ENCODE assay signal across 23 mouse cellular contexts in genomic region chr5:141295240-141295639, GRCm38 (mm10). TPM values are rescaled to one million over a fixed set of nuclear protein-coding genes. Genes with fewer than 3 reads are reported as not detected.
DNase-seq lines count a peak whose midpoint lies in the region; ATAC-seq and TF ChIP-seq lines count a peak whose summit lies in the region.
"Had no signal": no experiment of that assay in that cellular context is flagged by ENCODE, and none has a peak within 500 bp of the region (broad histone marks: within the 10 kb centered on the region; RNA-seq: fewer than 3 reads in every experiment).

No protein-coding gene starts in this region.

- no peaks in the 10 kb centered on the region for H3K36me3 ChIP-seq in intestine, embryonic 16.5 days (ENCODE audit: control insufficient read depth, insufficient read depth, low read length)
- H3K36me3 ChIP-seq in intestine, postnatal 0 days (ENCODE audit: control insufficient read depth, insufficient read depth) = no peaks in the 10 kb centered on the region
- H3K36me3 ChIP-seq in stomach, embryonic 14.5 days (ENCODE audit: control insufficient read depth, insufficient read depth, low read length) = no peaks in the 10 kb centered on the region
- no peaks in the 10 kb centered on the region for H3K36me3 ChIP-seq in stomach, postnatal 0 days (ENCODE audit: control insufficient read depth, insufficient read depth, low read length)
- no peaks in the 10 kb centered on the region for H3K36me3 ChIP-seq in lung, embryonic 16.5 days (ENCODE audit: control insufficient read depth, insufficient read depth, low read length)
- no peaks in the 10 kb centered on the region for H3K36me3 ChIP-seq in stomach, embryonic 16.5 days (ENCODE audit: control insufficient read depth, insufficient read depth, low read length)
- H3K36me3 ChIP-seq in liver, embryonic 12.5 days = no peaks in the 10 kb centered on the region
- H3K36me3 ChIP-seq: embryonic facial prominence, embryonic 12.5 days; heart, embryonic 13.5 days; hindbrain, embryonic 15.5 days; liver, embryonic 13.5 days; neural tube, embryonic 15.5 days had no signal

- no peak overlapping the region for H3K4me2 ChIP-seq in intestine, embryonic 16.5 days (ENCODE audit: low read depth, low read length)
- H3K4me2 ChIP-seq in intestine, postnatal 0 days (replicated peaks; ENCODE audit: low read depth) = no peak overlapping the region
- H3K4me2 ChIP-seq in stomach, embryonic 14.5 days (replicated peaks; ENCODE audit: low read depth, low read length) = no peak overlapping the region
- H3K4me2 ChIP-seq in stomach, postnatal 0 days (replicated peaks; ENCODE audit: low read depth) = no peak overlapping the region
- no peak overlapping the region for H3K4me2 ChIP-seq in lung, embryonic 16.5 days (ENCODE audit: low read depth, low read length)
- H3K4me2 ChIP-seq in stomach, embryonic 16.5 days (ENCODE audit: low read depth, low read length) = 0 out of 2 replicates have a peak overlapping the region, but pooled peaks have one; percentile 21
- no peak overlapping the region for H3K4me2 ChIP-seq in liver, embryonic 12.5 days
- H3K4me2 ChIP-seq: embryonic facial prominence, embryonic 12.5 days; heart, embryonic 13.5 days; hindbrain, embryonic 15.5 days; liver, embryonic 13.5 days; neural tube, embryonic 15.5 days had no signal

- WGBS in intestine, embryonic 16.5 days = 57% methylated on average over 7 of the region's 7 CpGs
- WGBS in intestine, postnatal 0 days = 61% methylated on average over 7 of the region's 7 CpGs
- 64% methylated on average over 7 of the region's 7 CpGs for WGBS in stomach, embryonic 14.5 days
- WGBS in stomach, postnatal 0 days = 59% methylated on average over 7 of the region's 7 CpGs
- WGBS in lung, embryonic 16.5 days = 48% methylated on average over 7 of the region's 7 CpGs
- WGBS in stomach, embryonic 16.5 days = 56% methylated on average over 7 of the region's 7 CpGs
- 64% methylated on average over 7 of the region's 7 CpGs for WGBS in liver, embryonic 12.5 days (ENCODE audit: insufficient replicate concordance)

- no peak overlapping the region for H3K9ac ChIP-seq in intestine, embryonic 16.5 days (ENCODE audit: low read depth, low read length)
- no peak overlapping the region for H3K9ac ChIP-seq in intestine, postnatal 0 days (ENCODE audit: low read depth, low read length)
- H3K9ac ChIP-seq in stomach, embryonic 14.5 days (replicated peaks; ENCODE audit: low read depth, low read length) = no peak overlapping the region
- H3K9ac ChIP-seq in stomach, postnatal 0 days (ENCODE audit: low read length) = no peak overlapping the region
- H3K9ac ChIP-seq in lung, embryonic 16.5 days (ENCODE audit: low read length) = no peak overlapping the region
- no peak overlapping the region for H3K9ac ChIP-seq in stomach, embryonic 16.5 days (ENCODE audit: low read length)
- H3K9ac ChIP-seq in liver, embryonic 12.5 days = no peak overlapping the region
- H3K9ac ChIP-seq: embryonic facial prominence, embryonic 12.5 days; heart, embryonic 13.5 days; hindbrain, embryonic 15.5 days; liver, embryonic 13.5 days; neural tube, embryonic 15.5 days had no signal

- H3K27me3 ChIP-seq in intestine, embryonic 16.5 days (replicated peaks; ENCODE audit: control insufficient read depth, insufficient read depth, low read length) = no peaks in the 10 kb centered on the region
- H3K27me3 ChIP-seq in intestine, postnatal 0 days (replicated peaks; ENCODE audit: control insufficient read depth, insufficient read depth, low read length) = no peaks in the 10 kb centered on the region
- H3K27me3 ChIP-seq in stomach, embryonic 14.5 days (ENCODE audit: control insufficient read depth, insufficient read depth, low read length) = no peaks in the 10 kb centered on the region
- H3K27me3 ChIP-seq in stomach, postnatal 0 days (ENCODE audit: control insufficient read depth, insufficient read depth, low read length) = no peaks in the 10 kb centered on the region
- no peaks in the 10 kb centered on the region; the same call in none of the 2 replicates for H3K27me3 ChIP-seq in lung, embryonic 16.5 days (ENCODE audit: control insufficient read depth, insufficient read depth, low read depth, low read length)
- H3K27me3 ChIP-seq in stomach, embryonic 16.5 days (ENCODE audit: control insufficient read depth, insufficient read depth, low read length) = no peaks in the 10 kb centered on the region
- H3K27me3 ChIP-seq in liver, embryonic 12.5 days (replicated peaks) = no peaks in the 10 kb centered on the region
- H3K27me3 ChIP-seq: embryonic facial prominence, embryonic 12.5 days; heart, embryonic 13.5 days; hindbrain, embryonic 15.5 days; liver, embryonic 13.5 days; neural tube, embryonic 15.5 days; Patski had no signal

- no peak for TF ChIP-seq CTCF in intestine, postnatal 0 days (IDR thresholded peaks at IDR 0.05; ENCODE audit: low read depth)
- no peak for TF ChIP-seq CTCF in stomach, postnatal 0 days (IDR thresholded peaks at IDR 0.05; ENCODE audit: low read depth)

- H3K4me3 ChIP-seq in intestine, embryonic 16.5 days (ENCODE audit: low read length) = no peak overlapping the region
- H3K4me3 ChIP-seq in intestine, postnatal 0 days (ENCODE audit: low read depth, low read length) = no peak overlapping the region
- H3K4me3 ChIP-seq in stomach, embryonic 14.5 days (ENCODE audit: low read depth, low read length) = no peak overlapping the region
- no peak overlapping the region for H3K4me3 ChIP-seq in stomach, postnatal 0 days (ENCODE audit: low read depth, low read length)
- H3K4me3 ChIP-seq in lung, embryonic 16.5 days (ENCODE audit: low read length) = no peak overlapping the region
- H3K4me3 ChIP-seq in stomach, embryonic 16.5 days (replicated peaks; ENCODE audit: low read length) = no peak overlapping the region
- H3K4me3 ChIP-seq in liver, embryonic 12.5 days = no peak overlapping the region
- H3K4me3 ChIP-seq: embryonic facial prominence, embryonic 12.5 days; heart, embryonic 13.5 days; hindbrain, embryonic 15.5 days; liver, embryonic 13.5 days; myocyte; neural tube, embryonic 15.5 days had no signal

- DNase-seq in stomach, postnatal 0 days (ENCODE audit: low spot score) = no peak
- no peak for DNase-seq in cerebellum, adult 9-11 months
- DNase-seq: adrenal gland, postnatal 14 days; cerebellum, adult 2 months; heart, postnatal 36 days; kidney, adult 8-10 months; kidney, postnatal 36 days; liver, embryonic 13.5 days; midbrain, embryonic 14.5 days; thymus, postnatal 14 days had no signal

- no peak for TF ChIP-seq EP300 in stomach, postnatal 0 days (optimal IDR thresholded peaks at IDR 0.05)

- H3K4me1 ChIP-seq in intestine, embryonic 16.5 days (ENCODE audit: control insufficient read depth, insufficient read depth, low read length) = no peaks in the 10 kb centered on the region
- no peaks in the 10 kb centered on the region for H3K4me1 ChIP-seq in intestine, postnatal 0 days (replicated peaks; ENCODE audit: control insufficient read depth, insufficient read depth, low read length)
- no peaks in the 10 kb centered on the region for H3K4me1 ChIP-seq in stomach, embryonic 14.5 days (ENCODE audit: control insufficient read depth, insufficient read depth, low read length)
- H3K4me1 ChIP-seq in stomach, postnatal 0 days (replicated peaks; ENCODE audit: control insufficient read depth, insufficient read depth) = no peaks in the 10 kb centered on the region
- H3K4me1 ChIP-seq in lung, embryonic 16.5 days (replicated peaks; ENCODE audit: control insufficient read depth, insufficient read depth, low read length) = no peaks in the 10 kb centered on the region
- H3K4me1 ChIP-seq in stomach, embryonic 16.5 days (ENCODE audit: control insufficient read depth, insufficient read depth, low read length) = no peaks in the 10 kb centered on the region
- no peaks in the 10 kb centered on the region for H3K4me1 ChIP-seq in liver, embryonic 12.5 days
- H3K4me1 ChIP-seq: embryonic facial prominence, embryonic 12.5 days; hindbrain, embryonic 15.5 days; liver, embryonic 13.5 days; neural tube, embryonic 15.5 days had no signal

- 0 out of 2 replicates have a peak, but pooled peaks have one; percentile 58 for ATAC-seq in intestine, embryonic 16.5 days
- no peak for ATAC-seq in intestine, postnatal 0 days
- no peak for ATAC-seq in stomach, embryonic 14.5 days (ENCODE audit: insufficient number of reproducible peaks, insufficient read depth, low FRiP score, low read depth)
- no peak for ATAC-seq in stomach, postnatal 0 days (ENCODE audit: low FRiP score, low TSS enrichment)
- peak; percentile 74 for ATAC-seq in lung, embryonic 16.5 days (ENCODE audit: low read depth)
- no peak for ATAC-seq in stomach, embryonic 16.5 days (ENCODE audit: insufficient read depth, low FRiP score)
- no peak for ATAC-seq in liver, embryonic 12.5 days
- ATAC-seq: activated CD4-positive, CD25-positive, alpha-beta regulatory T cell, adult 4 months; Patski had no signal

- H3K27ac ChIP-seq in intestine, embryonic 16.5 days (ENCODE audit: low read length) = no peak overlapping the region
- no peak overlapping the region for H3K27ac ChIP-seq in intestine, postnatal 0 days (ENCODE audit: low read depth, low read length)
- H3K27ac ChIP-seq in stomach, embryonic 14.5 days (ENCODE audit: low read length) = peak overlapping the region; percentile 44; the same call in 1 of the 2 replicates
- no peak overlapping the region for H3K27ac ChIP-seq in stomach, postnatal 0 days (replicated peaks)
- no peak overlapping the region for H3K27ac ChIP-seq in lung, embryonic 16.5 days (ENCODE audit: low read length)
- no peak overlapping the region; the same call in 1 of the 2 replicates for H3K27ac ChIP-seq in stomach, embryonic 16.5 days (ENCODE audit: low read length)
- no peak overlapping the region for H3K27ac ChIP-seq in liver, embryonic 12.5 days
- H3K27ac ChIP-seq: embryonic facial prominence, embryonic 12.5 days; heart, embryonic 13.5 days; hindbrain, embryonic 15.5 days; liver, embryonic 13.5 days; neural tube, embryonic 15.5 days had no signal

- H3K9me3 ChIP-seq in intestine, embryonic 16.5 days (ENCODE audit: control insufficient read depth, low read length) = no peaks in the 10 kb centered on the region
- H3K9me3 ChIP-seq in intestine, postnatal 0 days (ENCODE audit: control insufficient read depth) = no peaks in the 10 kb centered on the region
- no peaks in the 10 kb centered on the region for H3K9me3 ChIP-seq in stomach, embryonic 14.5 days (ENCODE audit: control insufficient read depth, low read depth, low read length)
- H3K9me3 ChIP-seq in stomach, postnatal 0 days (ENCODE audit: control insufficient read depth, low read length) = no peaks in the 10 kb centered on the region
- no peaks in the 10 kb centered on the region for H3K9me3 ChIP-seq in lung, embryonic 16.5 days (ENCODE audit: control insufficient read depth, low read length)
- no peaks in the 10 kb centered on the region for H3K9me3 ChIP-seq in stomach, embryonic 16.5 days (replicated peaks; ENCODE audit: control insufficient read depth, low read length)
- no peaks in the 10 kb centered on the region for H3K9me3 ChIP-seq in liver, embryonic 12.5 days (replicated peaks)
- H3K9me3 ChIP-seq: embryonic facial prominence, embryonic 12.5 days; heart, embryonic 13.5 days; hindbrain, embryonic 15.5 days; liver, embryonic 13.5 days; neural tube, embryonic 15.5 days had no signal

RNA-seq across cellular contexts. Expression of gene Sdk1, which starts 54.0 kb away (rescaled TPM):
- 1.7 and 2.0 TPM in 2 replicates for polyA plus RNA-seq in intestine, embryonic 16.5 days (2015; fragmentation: Nextera tagmentation; extraction: Ambion mirVana)
- 0.85 and 0.94 TPM in 2 replicates for polyA plus RNA-seq in intestine, postnatal 0 days (2015; fragmentation: Nextera tagmentation; extraction: Ambion mirVana)
- polyA plus RNA-seq in stomach, embryonic 14.5 days (2014; fragmentation: Nextera tagmentation; extraction: Ambion mirVana) = 4.6 and 5.6 TPM in 2 replicates
- polyA plus RNA-seq in stomach, postnatal 0 days (2015; fragmentation: Nextera tagmentation; extraction: Ambion mirVana) = 1.1 and 1.3 TPM in 2 replicates
- polyA plus RNA-seq in lung, embryonic 16.5 days (2015; fragmentation: Nextera tagmentation; extraction: Ambion mirVana) = 0.59 and 0.77 TPM in 2 replicates
- polyA plus RNA-seq in stomach, embryonic 16.5 days (2015; fragmentation: Nextera tagmentation; extraction: Ambion mirVana) = 3.2 and 3.4 TPM in 2 replicates
- 0.41 and 0.80 TPM in 2 replicates for polyA plus RNA-seq in liver, embryonic 12.5 days (2016; fragmentation: Nextera tagmentation; extraction: Ambion mirVana)

Comparison
In these comparisons a context has a peak if more than half of its experiments do, and no peak if none do; other contexts are left out.
1. ATAC-seq: peak in intestine, embryonic 16.5 days (single experiment) and lung, embryonic 16.5 days (single experiment); none in intestine, postnatal 0 days (single experiment), stomach, embryonic 14.5 days (single experiment), stomach, postnatal 0 days (single experiment), stomach, embryonic 16.5 days (single experiment) and liver, embryonic 12.5 days (single experiment).